ENCODE assay signal across 8 mouse cellular contexts in the genomic region with DNA sequence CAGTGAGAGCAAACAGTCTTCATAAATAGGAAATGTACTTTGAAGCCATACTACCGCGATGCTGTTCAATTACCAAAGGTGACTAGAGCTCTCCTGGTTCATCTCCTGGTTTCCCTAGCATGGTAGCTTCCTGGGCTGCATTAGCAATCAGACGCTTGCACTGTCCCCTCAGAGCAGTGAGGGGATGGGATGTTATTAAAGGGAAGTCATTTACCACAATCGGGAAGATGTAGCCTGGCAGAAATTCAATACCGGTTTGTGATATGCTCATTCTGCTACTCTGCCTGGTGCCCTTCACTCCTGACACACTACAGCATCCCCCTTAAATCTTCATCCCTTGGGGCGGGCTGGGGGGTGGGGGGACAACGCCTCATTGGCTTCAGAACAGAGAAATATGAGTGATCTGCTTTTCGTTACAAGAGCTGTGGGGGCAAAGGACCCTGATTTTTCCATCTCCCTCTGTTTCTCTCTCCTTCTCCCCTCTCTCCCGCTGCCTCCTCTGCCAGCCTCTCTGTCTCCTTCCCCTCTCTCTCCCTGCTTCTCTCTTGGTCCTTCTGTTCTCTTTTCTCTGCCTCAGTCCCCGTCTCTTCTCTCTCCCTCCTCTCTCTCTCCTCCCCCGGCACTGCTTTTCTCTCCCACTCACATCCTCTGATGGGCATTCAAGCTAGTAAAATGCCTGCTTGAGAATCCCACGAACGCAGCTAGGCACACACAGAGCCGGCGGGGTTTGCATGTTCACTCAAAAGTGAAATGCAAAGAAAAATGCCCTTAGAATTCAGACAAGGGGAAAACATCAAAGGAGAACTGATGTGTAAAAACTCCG. TPM values are rescaled to one million over a fixed set of nuclear protein-coding genes. Genes with fewer than 3 reads are reported as not detected.
DNase-seq lines count a peak whose midpoint lies in the region; ATAC-seq and TF ChIP-seq lines count a peak whose summit lies in the region.

No protein-coding gene starts in this region.

- peak overlapping the region; percentile 26 for H3K4me2 ChIP-seq in embryonic facial prominence, embryonic 11.5 days (ENCODE audit: low read depth, low read length)
- H3K4me2 ChIP-seq in intestine, embryonic 14.5 days (ENCODE audit: low read length), result peak overlapping the region; percentile 63
- 0 out of 2 replicates have a peak overlapping the region, but pooled peaks have one; percentile 3 for H3K4me2 ChIP-seq in liver, embryonic 15.5 days

- H3K4me1 ChIP-seq in E14TG2a.4 (replicated peaks; ENCODE audit: low read depth, low read length), result peaks cover 19% of the 10 kb centered on the region
- H3K4me1 ChIP-seq in embryonic facial prominence, embryonic 11.5 days (ENCODE audit: control insufficient read depth, insufficient read depth, low read length), result no peaks in the 10 kb centered on the region
- H3K4me1 ChIP-seq in intestine, embryonic 14.5 days (replicated peaks; ENCODE audit: control insufficient read depth, insufficient read depth, low read length), result peaks cover 7% of the 10 kb centered on the region
- H3K4me1 ChIP-seq in liver, embryonic 15.5 days (replicated peaks), result no peaks in the 10 kb centered on the region

- peak overlapping the region; percentile 4; the same call in 1 of the 2 replicates for H3K4me3 ChIP-seq in E14TG2a.4 (replicated peaks; ENCODE audit: low read length)
- peak overlapping the region; percentile 24 for H3K4me3 ChIP-seq in embryonic facial prominence, embryonic 11.5 days (ENCODE audit: low read depth, low read length)
- H3K4me3 ChIP-seq in intestine, embryonic 14.5 days (ENCODE audit: low read depth, low read length), result peak overlapping the region; percentile 41
- peak overlapping the region; percentile 8; the same call in 1 of the 2 replicates for H3K4me3 ChIP-seq in liver, embryonic 15.5 days (replicated peaks)

- 31% methylated on average over 16 of the region's 16 CpGs for WGBS in embryonic facial prominence, embryonic 11.5 days
- 21% methylated on average over 16 of the region's 16 CpGs for WGBS in intestine, embryonic 14.5 days
- WGBS in liver, embryonic 15.5 days (ENCODE audit: insufficient replicate concordance), result 36% methylated on average over 16 of the region's 16 CpGs

- peak overlapping the region; percentile 54 for H3K9ac ChIP-seq in embryonic facial prominence, embryonic 11.5 days (replicated peaks; ENCODE audit: low read length)
- peak overlapping the region; percentile 34 for H3K9ac ChIP-seq in intestine, embryonic 14.5 days (ENCODE audit: low read length)
- H3K9ac ChIP-seq in liver, embryonic 15.5 days, result no peak overlapping the region

- DNase-seq in adrenal gland, adult 2 months, result peak; percentile 43
- DNase-seq in adrenal gland, adult 8-10 months, result no peak
- DNase-seq in embryonic facial prominence, embryonic 11.5 days (ENCODE audit: low spot score), result peak; percentile 9
- peak; percentile 53 for DNase-seq in intestine, embryonic 14.5 days (ENCODE audit: low spot score)
- peak; percentile 52 for DNase-seq in right cerebral cortex, postnatal 25 days
- DNase-seq in gastrocnemius, postnatal 10 days, result no peak

- H3K27me3 ChIP-seq in E14TG2a.4 (ENCODE audit: insufficient read depth, low read length), result peaks cover 3% of the 10 kb centered on the region; the same call in 1 of the 2 replicates
- no peaks in the 10 kb centered on the region for H3K27me3 ChIP-seq in embryonic facial prominence, embryonic 11.5 days (ENCODE audit: control insufficient read depth, insufficient read depth, low read length)
- H3K27me3 ChIP-seq in intestine, embryonic 14.5 days (replicated peaks; ENCODE audit: control insufficient read depth, insufficient read depth, low read length), result no peaks in the 10 kb centered on the region
- peaks cover 26% of the 10 kb centered on the region for H3K27me3 ChIP-seq in liver, embryonic 15.5 days

- no peak overlapping the region for H3K27ac ChIP-seq in embryonic facial prominence, embryonic 11.5 days (replicated peaks; ENCODE audit: low read depth, low read length)
- H3K27ac ChIP-seq in intestine, embryonic 14.5 days (ENCODE audit: low read depth), result peak overlapping the region; percentile 38; the same call in 1 of the 2 replicates
- no peak overlapping the region for H3K27ac ChIP-seq in liver, embryonic 15.5 days (replicated peaks)

- H3K9me3 ChIP-seq in E14TG2a.4 (ENCODE audit: low read length), result no peaks in the 10 kb centered on the region
- no peaks in the 10 kb centered on the region for H3K9me3 ChIP-seq in embryonic facial prominence, embryonic 11.5 days (replicated peaks; ENCODE audit: control insufficient read depth, low read length)
- no peaks in the 10 kb centered on the region for H3K9me3 ChIP-seq in intestine, embryonic 14.5 days (ENCODE audit: control insufficient read depth, low read length)
- H3K9me3 ChIP-seq in liver, embryonic 15.5 days (replicated peaks), result no peaks in the 10 kb centered on the region

- no peak; the same call in 1 of the 2 replicates for ATAC-seq in embryonic facial prominence, embryonic 11.5 days (replicated peaks; ENCODE audit: insufficient number of reproducible peaks, low FRiP score, low TSS enrichment, low read depth)
- no peak for ATAC-seq in intestine, embryonic 14.5 days (replicated peaks; ENCODE audit: low FRiP score, low TSS enrichment, low read depth)
- no peak for ATAC-seq in liver, embryonic 15.5 days (ENCODE audit: insufficient read depth)

- no peaks in the 10 kb centered on the region for H3K36me3 ChIP-seq in E14TG2a.4 (ENCODE audit: insufficient read depth, low read length)
- H3K36me3 ChIP-seq in embryonic facial prominence, embryonic 11.5 days (replicated peaks; ENCODE audit: control insufficient read depth, insufficient read depth, low read depth, low read length), result no peaks in the 10 kb centered on the region
- H3K36me3 ChIP-seq in intestine, embryonic 14.5 days (ENCODE audit: control insufficient read depth, insufficient read depth, low read length), result no peaks in the 10 kb centered on the region
- no peaks in the 10 kb centered on the region for H3K36me3 ChIP-seq in liver, embryonic 15.5 days (replicated peaks)

- no peak for TF ChIP-seq CTCF in E14TG2a.4 (conservative IDR thresholded peaks at IDR 0.05; ENCODE audit: low read length)

RNA-seq across cellular contexts. Expression of gene Lrrn3, which starts 1.3 kb away (rescaled TPM):
- 10 to 100 TPM; 35.5 to 35.7 TPM for total RNA-seq in adrenal gland, adult 2 months (2021)
- 1.8 and 2.2 TPM in 2 replicates for polyA plus RNA-seq in adrenal gland, adult 2 months (2012; rRNA removed)
- 10 to 100 TPM; 37.7 to 62.3 (median 44.2) TPM for total RNA-seq in adrenal gland, adult 8-10 months (2022)
- 22.0 and 22.4 TPM in 2 replicates for polyA plus RNA-seq in embryonic facial prominence, embryonic 11.5 days (2014; fragmentation: Nextera tagmentation; extraction: Ambion mirVana)
- polyA plus RNA-seq in intestine, embryonic 14.5 days (2014; fragmentation: Nextera tagmentation; extraction: Ambion mirVana), result 14.3 and 17.7 TPM in 2 replicates
- 1.1 TPM in 2 replicates for polyA plus RNA-seq in liver, embryonic 15.5 days (2015; fragmentation: Nextera tagmentation; extraction: Ambion mirVana)
- 1 to 10 TPM; 1.0 to 1.3 TPM for total RNA-seq in gastrocnemius, postnatal 10 days (2021)

Comparison
In these comparisons a context has a peak if more than half of its experiments do, and no peak if none do; other contexts are left out.
1. DNase-seq: peak in adrenal gland, adult 2 months (single experiment), embryonic facial prominence, embryonic 11.5 days (single experiment), intestine, embryonic 14.5 days (single experiment) and right cerebral cortex, postnatal 25 days (single experiment); none in adrenal gland, adult 8-10 months (single experiment) and gastrocnemius, postnatal 10 days (single experiment).
2. H3K4me2 ChIP-seq: peak in every context shown above with its lines; median percentile 63 in intestine, embryonic 14.5 days; 26 in embryonic facial prominence, embryonic 11.5 days; 3 in liver, embryonic 15.5 days.
3. Peak in every context shown above with its lines, with median percentiles within 50 percentile points of each other: H3K4me3 ChIP-seq.